Mouse (Mus musculus) G1E (cell line): ENCODE results near the gene Cend1. TPM values are rescaled to one million over a fixed set of nuclear protein-coding genes. Genes with fewer than 3 reads are reported as not detected.
A peak's percentile ranks its signal among the peaks of the same experiment; 100 is the strongest.

ENCODE experiments used
- ATAC-seq: 2 replicates; pipeline ENCODE4 v1.8.0; 2016; ENCODE audit warnings: mild to moderate bottlenecking; ENCODE audit not compliant: insufficient number of reproducible peaks, poor library complexity, low FRiP score, severe bottlenecking; ENCODE audit errors: extremely low read depth
- DNase-seq: peaks from one replicate; pipeline ENCODE4 v3.0.0; 2012; ENCODE audit warnings: low spot score
- H3K27me3 ChIP-seq: 2 replicates; pipeline ENCODE4 v1.6.1; 2012; ENCODE audit warnings: mild to moderate bottlenecking, low read length, inconsistent platforms; ENCODE audit not compliant: insufficient read depth
- H3K36me3 ChIP-seq: replicated peaks from 2 replicates; pipeline ENCODE3; 2012; ENCODE audit warnings: mild to moderate bottlenecking, inconsistent platforms
- H3K4me1 ChIP-seq: 2 replicates; pipeline ENCODE4 v1.6.1; 2012; ENCODE audit warnings: low read depth, low read length, inconsistent platforms, mixed read lengths; ENCODE audit not compliant: insufficient read depth
- H3K4me3 ChIP-seq: 2 replicates; pipeline ENCODE4 v1.5.1; 2012; ENCODE audit warnings: low read depth, mild to moderate bottlenecking, inconsistent platforms, low read length, moderate library complexity, mixed read lengths
- H3K9me3 ChIP-seq: replicated peaks from 2 replicates; pipeline ENCODE4 v1.6.1; 2012; ENCODE audit warnings: inconsistent platforms
- CTCF ChIP-seq: IDR thresholded peaks from 2 replicates; pipeline ENCODE4 v1.5.1; 2012; ENCODE audit warnings: low read depth, low read length, inconsistent platforms, mixed read lengths
- GATA1 ChIP-seq: IDR thresholded peaks from 2 replicates; pipeline ENCODE4 v1.6.1; 2012; ENCODE audit warnings: borderline replicate concordance, low read length, inconsistent platforms, mixed read lengths
- GATA2 ChIP-seq: IDR thresholded peaks from 2 replicates; pipeline ENCODE4 v1.6.1; 2012; ENCODE audit warnings: low read depth, low read length, inconsistent platforms, borderline replicate concordance
- POLR2AphosphoS5 ChIP-seq: IDR thresholded peaks from 2 replicates; pipeline ENCODE4 v1.6.1; 2012; ENCODE audit warnings: low read depth, low read length, inconsistent platforms; ENCODE audit not compliant: insufficient replicate concordance
- TAL1 ChIP-seq: conservative IDR thresholded peaks from 2 replicates; pipeline ENCODE4 v1.6.1; 2012; ENCODE audit warnings: low read depth, low read length, inconsistent platforms, mixed read lengths
- polyA plus RNA-seq: library from polyadenylated mRNA; stranded (reverse); fragments of >175 nt; gene quantifications from 2 replicates; pipeline ENCODE4 v1.2.3, GENCODE M21; 2012
- total RNA-seq, 2 experiments: library from RNA; stranded (forward) in 1 of 2; stranded (reverse) in 1 of 2; fragments of 200-1000 nt in 1 of 2; fragments of >200 nt in 1 of 2; fragmentation: Nextera tagmentation in 1 of 2; gene quantifications; 2 replicates each; pipeline ENCODE4 v1.2.3; 2014 to 2017

Cend1 gene
- total and polyA plus RNA-seq, 3 experiments: not detected

DNA sequence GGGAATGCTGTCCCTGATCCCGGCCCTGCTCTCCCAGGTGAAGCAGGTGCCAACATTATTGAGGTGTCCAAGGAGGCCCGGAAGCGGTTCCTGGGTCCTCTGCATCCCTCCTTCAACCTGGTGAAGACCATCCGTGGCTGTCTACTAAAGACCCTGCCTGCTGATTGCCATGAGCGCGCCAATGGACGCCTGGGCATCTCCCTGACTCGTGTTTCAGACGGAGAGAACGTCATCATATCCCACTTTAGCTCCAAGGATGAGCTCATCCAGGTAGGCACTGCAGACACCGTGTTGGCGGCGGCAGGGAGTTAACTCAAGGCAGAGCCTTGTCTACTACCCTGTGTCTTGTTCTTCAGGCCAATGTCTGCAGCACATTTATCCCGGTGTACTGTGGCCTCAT lies 27.9 kb upstream of the Cend1 start:
- peaks cover 54% of the 10 kb centered on the region for H3K36me3 ChIP-seq
- no peak for ATAC-seq
- H3K4me1 ChIP-seq: peaks cover 48% of the 10 kb centered on the region
- no peak overlapping the region for H3K4me3 ChIP-seq
- TF ChIP-seq CTCF (no peak), POLR2AphosphoS5 (no peak), TAL1 (no peak), GATA1 (no peak), GATA2 (no peak)
- no peaks in the 10 kb centered on the region for H3K9me3 ChIP-seq
- no peak for DNase-seq
- H3K27me3 ChIP-seq: peaks cover 15% of the 10 kb centered on the region

DNA sequence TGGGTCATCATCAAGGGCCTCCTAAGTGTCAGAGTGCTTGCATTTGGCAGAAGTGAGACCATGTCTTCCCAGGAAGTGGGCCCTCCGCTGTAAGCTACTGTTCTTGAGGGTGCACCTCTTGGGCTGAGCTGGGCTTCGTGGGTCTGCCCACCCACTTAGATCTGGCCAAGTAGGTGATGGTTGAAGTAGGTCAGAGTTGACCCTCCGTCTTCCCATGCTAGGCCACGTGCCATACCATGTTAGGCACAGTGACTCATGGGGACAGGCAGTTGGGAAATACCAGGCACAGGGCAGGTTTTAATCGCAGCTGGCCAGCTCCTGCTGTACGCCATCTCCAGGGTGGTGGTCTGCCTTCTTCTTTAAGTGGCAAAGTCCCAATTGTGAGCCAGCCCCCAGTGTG lies 27.4 kb upstream of the Cend1 start:
- DNase-seq (no peak), ATAC-seq (no peak)
- TF ChIP-seq GATA1 (no peak), TAL1 (no peak), GATA2 (no peak), CTCF (no peak), POLR2AphosphoS5 (no peak)

DNA sequence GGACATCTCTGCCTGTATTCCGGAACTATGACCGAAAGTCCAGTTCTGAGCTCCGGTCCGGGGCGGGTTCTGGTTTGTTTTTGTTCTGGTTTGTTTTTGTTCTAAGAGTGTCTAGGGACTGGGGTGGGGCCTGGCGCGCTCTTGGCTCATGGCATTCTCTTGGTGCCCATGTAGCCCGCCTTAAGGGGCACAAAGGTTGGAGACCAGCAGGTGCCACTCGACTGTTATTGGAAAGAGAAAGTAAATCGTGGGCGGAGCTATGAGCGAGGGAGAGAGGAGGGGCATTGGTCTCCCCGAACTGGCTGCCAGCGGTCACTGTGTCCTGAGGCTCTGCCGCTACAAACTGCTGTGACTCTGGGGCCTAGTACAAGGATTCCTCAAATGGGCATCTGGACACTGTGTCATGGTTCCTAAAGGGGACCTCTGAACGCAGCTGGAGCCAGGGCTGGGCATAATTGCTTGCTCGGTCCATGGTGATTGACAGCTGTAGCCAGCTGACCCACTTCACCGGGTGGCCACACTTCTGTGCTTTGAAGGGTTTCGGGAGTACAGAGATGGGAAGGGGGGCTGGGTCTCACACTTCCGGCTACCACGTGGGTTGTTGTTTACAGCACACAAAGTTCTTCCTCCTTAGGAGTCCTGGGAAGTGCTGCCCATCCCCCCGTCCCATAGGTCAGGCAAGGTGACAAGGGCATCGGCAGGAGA lies 26.5 kb upstream of the Cend1 start:
- Histone ChIP-seq H3K9me3 (no peaks in the 10 kb centered on the region), H3K27me3 (peaks cover 2% of the 10 kb centered on the region; the same call in 1 of the 2 replicates), H3K4me3 (peak overlapping the region; percentile 86), H3K4me1 (peaks cover 59% of the 10 kb centered on the region), H3K36me3 (peaks cover 65% of the 10 kb centered on the region)
- TF ChIP-seq CTCF (no peak), TAL1 (no peak), GATA2 (no peak), GATA1 (no peak), POLR2AphosphoS5 (no peak)
- peak; percentile 30; the same call in 1 of the 2 replicates for ATAC-seq
- no peak for DNase-seq

More for the DNA sequence above, 27.4 kb upstream of the Cend1 start:
- H3K36me3 ChIP-seq: peaks cover 59% of the 10 kb centered on the region
- peaks cover 49% of the 10 kb centered on the region for H3K4me1 ChIP-seq
- no peak overlapping the region for H3K4me3 ChIP-seq
- H3K27me3 ChIP-seq: peaks cover 10% of the 10 kb centered on the region
- no peaks in the 10 kb centered on the region for H3K9me3 ChIP-seq

DNA sequence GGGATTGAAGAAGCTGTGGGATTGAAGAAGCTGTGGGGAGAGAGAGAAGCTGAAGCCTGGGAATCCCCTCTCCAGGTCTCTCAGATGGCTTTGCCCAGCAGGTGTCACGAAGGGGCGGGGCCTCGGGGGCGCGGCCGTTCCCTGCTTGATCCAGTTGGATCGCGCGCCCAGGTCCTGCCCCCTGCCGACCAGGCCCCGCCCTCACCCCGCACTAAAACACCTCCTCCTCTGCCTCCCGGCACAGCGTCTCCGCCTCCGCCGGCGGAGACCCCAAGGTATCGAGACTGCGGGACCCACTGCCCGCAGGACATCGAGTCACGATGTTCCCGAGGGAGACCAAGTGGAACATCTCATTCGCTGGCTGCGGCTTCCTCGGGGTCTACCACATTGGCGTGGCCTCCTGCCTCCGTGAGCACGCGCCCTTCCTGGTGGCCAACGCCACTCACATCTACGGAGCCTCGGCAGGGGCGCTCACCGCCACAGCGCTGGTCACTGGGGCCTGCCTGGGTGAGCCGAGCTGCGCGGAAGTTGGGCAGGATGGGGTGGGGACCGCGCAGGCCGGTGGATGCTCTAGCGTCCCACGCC lies 25.8 kb upstream of the Cend1 start, which contains the start of gene Pnpla2:
Pnpla2 (plus strand) TSS at position 232 of the 585 bp plus-strand sequence.
- no peaks in the 10 kb centered on the region; the same call in 1 of the 2 replicates for H3K27me3 ChIP-seq
- TF ChIP-seq GATA2: no peak
- TF ChIP-seq CTCF: no peak
- TF ChIP-seq GATA1: no peak
- no peak for TF ChIP-seq TAL1
- TF ChIP-seq POLR2AphosphoS5: no peak
- peaks cover 65% of the 10 kb centered on the region for H3K36me3 ChIP-seq
- DNase-seq: peak; percentile 83
- peak within 1 kb of the TSS; percentile 86 for H3K4me3 ChIP-seq
- H3K4me1 ChIP-seq: peaks cover 66% of the 10 kb centered on the region
- no peaks in the 10 kb centered on the region for H3K9me3 ChIP-seq
- peak; percentile 78 for ATAC-seq

DNA sequence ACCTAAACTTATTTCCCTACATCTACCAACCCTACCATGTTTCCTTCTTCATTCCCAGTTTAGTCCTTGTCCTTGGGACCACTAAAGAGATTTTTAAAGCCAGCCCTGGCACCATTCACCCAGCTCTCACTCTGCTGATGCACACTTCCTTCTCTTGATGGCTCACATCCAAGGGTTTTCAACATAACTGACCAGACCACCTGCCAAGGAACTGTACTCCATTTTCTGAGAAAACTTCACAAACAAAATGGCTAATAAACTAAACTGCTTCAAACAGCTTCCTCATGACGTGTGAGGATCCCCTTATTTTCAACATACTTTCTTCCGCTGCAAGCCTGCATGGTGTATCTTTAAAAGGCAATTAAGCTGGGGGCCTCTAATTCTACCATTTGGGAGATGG lies 24.3 kb upstream of the Cend1 start:
- Histone ChIP-seq H3K27me3 (no peaks in the 10 kb centered on the region), H3K36me3 (peaks cover 62% of the 10 kb centered on the region), H3K4me3 (no peak overlapping the region), H3K4me1 (peaks cover 76% of the 10 kb centered on the region), H3K9me3 (no peaks in the 10 kb centered on the region)
- ATAC-seq (no peak), DNase-seq (no peak)
- no peak for TF ChIP-seq GATA1
- TF ChIP-seq POLR2AphosphoS5: no peak
- TF ChIP-seq GATA2: no peak
- TF ChIP-seq CTCF: no peak
- TF ChIP-seq TAL1: no peak

DNA sequence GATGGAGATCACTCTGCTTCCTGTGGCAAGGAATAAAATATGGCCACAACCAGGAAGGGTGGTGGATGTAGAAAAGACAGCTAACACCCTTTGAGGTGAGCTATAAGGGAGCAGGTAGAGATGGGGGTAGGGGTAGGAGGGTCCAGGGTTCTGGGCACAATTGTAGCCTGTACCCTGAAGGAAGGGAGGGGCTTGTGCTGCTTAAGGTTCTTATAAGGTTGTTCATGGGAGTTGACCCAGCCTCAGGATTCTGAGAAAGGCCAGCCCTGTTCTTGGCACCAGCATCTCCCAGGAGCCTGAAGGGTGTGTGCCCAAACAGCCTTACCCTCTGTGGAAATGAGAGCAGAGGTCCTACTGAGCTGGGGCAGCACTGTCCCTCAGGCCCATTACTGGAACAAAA lies 22.6 kb upstream of the Cend1 start:
- Histone ChIP-seq H3K4me3 (no peak overlapping the region), H3K9me3 (no peaks in the 10 kb centered on the region), H3K27me3 (no peaks in the 10 kb centered on the region), H3K36me3 (peaks cover 55% of the 10 kb centered on the region), H3K4me1 (peaks cover 69% of the 10 kb centered on the region)
- ATAC-seq: no peak
- TF ChIP-seq CTCF (no peak), GATA2 (no peak), POLR2AphosphoS5 (no peak), GATA1 (no peak), TAL1 (no peak)
- DNase-seq: no peak
